Mouse (Mus musculus): ENCODE results near the gene Ret. TPM values are rescaled to one million over a fixed set of nuclear protein-coding genes. Genes with fewer than 3 reads are reported as not detected.

Gene Ret
- polyA plus RNA-seq, 1 experiment from 2014 or later = 26.7 TPM

- H3K9ac ChIP-seq = no peak overlapping the region
- no peak for ATAC-seq (ENCODE audit: low read depth)
- H3K4me3 ChIP-seq = no peak overlapping the region
- no peaks in the 10 kb centered on the region for H3K9me3 ChIP-seq
- H3K36me3 ChIP-seq = no peaks in the 10 kb centered on the region
- H3K4me1 ChIP-seq (replicated peaks) = no peaks in the 10 kb centered on the region
- no peak overlapping the region for H3K4me2 ChIP-seq
- no peaks in the 10 kb centered on the region for H3K27me3 ChIP-seq
- 95% methylated on average over 7 of the region's 7 CpGs for WGBS
- H3K27ac ChIP-seq (replicated peaks) = no peak overlapping the region
Measured at GRCm38 (mm10) chr6:118171386-118171785, 26.1 kb downstream of the Ret start.

GRCm38 (mm10) chr6:118168106-118168505 lies 29.4 kb downstream of the Ret start:
- Histone ChIP-seq H3K27ac (replicated peaks) (no peak overlapping the region), H3K9me3 (no peaks in the 10 kb centered on the region), H3K4me3 (no peak overlapping the region), H3K4me1 (replicated peaks) (no peaks in the 10 kb centered on the region), H3K27me3 (no peaks in the 10 kb centered on the region), H3K9ac (no peak overlapping the region), H3K36me3 (no peaks in the 10 kb centered on the region), H3K4me2 (no peak overlapping the region)
- ATAC-seq (ENCODE audit: low read depth) = no peak
- WGBS = 86% methylated on average over 14 of the region's 14 CpGs

GRCm38 (mm10) chr6:118167013-118167412 lies 30.5 kb downstream of the Ret start:
- no peaks in the 10 kb centered on the region for H3K9me3 ChIP-seq
- ATAC-seq (ENCODE audit: low read depth) = no peak
- H3K4me3 ChIP-seq = no peak overlapping the region
- no peak overlapping the region for H3K9ac ChIP-seq
- H3K27ac ChIP-seq (replicated peaks) = no peak overlapping the region
- H3K4me2 ChIP-seq = no peak overlapping the region
- no peaks in the 10 kb centered on the region for H3K4me1 ChIP-seq (replicated peaks)
- 94% methylated on average over 9 of the region's 9 CpGs for WGBS
- H3K27me3 ChIP-seq = no peaks in the 10 kb centered on the region
- no peaks in the 10 kb centered on the region for H3K36me3 ChIP-seq

- Histone ChIP-seq H3K4me2 (no peak overlapping the region), H3K9ac (no peak overlapping the region), H3K27me3 (no peaks in the 10 kb centered on the region), H3K4me1 (replicated peaks) (no peaks in the 10 kb centered on the region), H3K9me3 (no peaks in the 10 kb centered on the region), H3K27ac (replicated peaks) (no peak overlapping the region), H3K36me3 (no peaks in the 10 kb centered on the region), H3K4me3 (no peak overlapping the region)
- WGBS = 96% methylated on average over 1 of the region's 1 CpGs
- ATAC-seq (ENCODE audit: low read depth) = no peak
Measured at GRCm38 (mm10) chr6:118165516-118165915, 32.0 kb downstream of the Ret start.

GRCm38 (mm10) chr6:118164691-118165090 lies 32.8 kb downstream of the Ret start:
- ATAC-seq (ENCODE audit: low read depth) = no peak
- Histone ChIP-seq H3K4me1 (replicated peaks) (no peaks in the 10 kb centered on the region), H3K27me3 (no peaks in the 10 kb centered on the region), H3K36me3 (no peaks in the 10 kb centered on the region), H3K27ac (replicated peaks) (no peak overlapping the region), H3K4me3 (no peak overlapping the region), H3K9me3 (no peaks in the 10 kb centered on the region), H3K4me2 (no peak overlapping the region), H3K9ac (no peak overlapping the region)
- 73% methylated on average over 8 of the region's 8 CpGs for whole genome bisulfite sequencing

- WGBS = 93% methylated on average over 2 of the region's 2 CpGs
- Histone ChIP-seq H3K4me2 (no peak overlapping the region), H3K36me3 (no peaks in the 10 kb centered on the region), H3K4me1 (replicated peaks) (no peaks in the 10 kb centered on the region), H3K9ac (no peak overlapping the region), H3K27ac (replicated peaks) (no peak overlapping the region), H3K4me3 (no peak overlapping the region), H3K9me3 (no peaks in the 10 kb centered on the region), H3K27me3 (no peaks in the 10 kb centered on the region)
- no peak for ATAC-seq (ENCODE audit: low read depth)
Measured at GRCm38 (mm10) chr6:118163086-118163485, 34.4 kb downstream of the Ret start.

- Histone ChIP-seq H3K27ac (replicated peaks) (no peak overlapping the region), H3K36me3 (no peaks in the 10 kb centered on the region), H3K4me1 (replicated peaks) (no peaks in the 10 kb centered on the region), H3K4me3 (no peak overlapping the region), H3K4me2 (no peak overlapping the region), H3K9me3 (no peaks in the 10 kb centered on the region), H3K9ac (no peak overlapping the region), H3K27me3 (no peaks in the 10 kb centered on the region)
- WGBS = 91% methylated on average over 12 of the region's 12 CpGs
- no peak for ATAC-seq (ENCODE audit: low read depth)
Measured at GRCm38 (mm10) chr6:118162457-118163082, 34.9 kb downstream of the Ret start.

GRCm38 (mm10) chr6:118153091-118153490 lies 44.4 kb downstream of the Ret start:
- H3K36me3 ChIP-seq = no peaks in the 10 kb centered on the region
- no peak overlapping the region for H3K27ac ChIP-seq (replicated peaks)
- no peak overlapping the region for H3K4me2 ChIP-seq
- H3K9me3 ChIP-seq = no peaks in the 10 kb centered on the region
- WGBS = 83% methylated on average over 5 of the region's 5 CpGs
- no peaks in the 10 kb centered on the region for H3K4me1 ChIP-seq (replicated peaks)
- H3K27me3 ChIP-seq = no peaks in the 10 kb centered on the region
- no peak for ATAC-seq (ENCODE audit: low read depth)
- no peak overlapping the region for H3K9ac ChIP-seq
- H3K4me3 ChIP-seq = no peak overlapping the region

GRCm38 (mm10) chr6:118150988-118151387 lies 46.5 kb downstream of the Ret start:
- ATAC-seq (ENCODE audit: low read depth) = no peak
- H3K4me2 ChIP-seq = no peak overlapping the region
- H3K9me3 ChIP-seq = no peaks in the 10 kb centered on the region
- WGBS = 83% methylated on average over 8 of the region's 8 CpGs
- no peak overlapping the region for H3K4me3 ChIP-seq
- no peaks in the 10 kb centered on the region for H3K4me1 ChIP-seq (replicated peaks)
- no peak overlapping the region for H3K9ac ChIP-seq
- no peak overlapping the region for H3K27ac ChIP-seq (replicated peaks)
- H3K27me3 ChIP-seq = no peaks in the 10 kb centered on the region
- H3K36me3 ChIP-seq = no peaks in the 10 kb centered on the region

- Histone ChIP-seq H3K27me3 (no peaks in the 10 kb centered on the region), H3K36me3 (no peaks in the 10 kb centered on the region), H3K4me2 (no peak overlapping the region), H3K27ac (replicated peaks) (no peak overlapping the region), H3K9ac (no peak overlapping the region), H3K4me1 (replicated peaks) (no peaks in the 10 kb centered on the region), H3K4me3 (no peak overlapping the region), H3K9me3 (no peaks in the 10 kb centered on the region)
- 83% methylated on average over 2 of the region's 2 CpGs for WGBS
- ATAC-seq (ENCODE audit: low read depth) = no peak
Measured at GRCm38 (mm10) chr6:118150538-118150937, 47.0 kb downstream of the Ret start.

GRCm38 (mm10) chr6:118150128-118150527 lies 47.4 kb downstream of the Ret start:
- WGBS = 78% methylated on average over 4 of the region's 4 CpGs
- Histone ChIP-seq H3K27me3 (no peaks in the 10 kb centered on the region), H3K4me3 (no peak overlapping the region), H3K4me2 (no peak overlapping the region), H3K9me3 (no peaks in the 10 kb centered on the region), H3K36me3 (no peaks in the 10 kb centered on the region), H3K9ac (no peak overlapping the region), H3K27ac (replicated peaks) (no peak overlapping the region), H3K4me1 (replicated peaks) (no peaks in the 10 kb centered on the region)
- no peak for ATAC-seq (ENCODE audit: low read depth)

GRCm38 (mm10) chr6:118140961-118141360 lies 56.6 kb downstream of the Ret start:
- Histone ChIP-seq H3K4me1 (replicated peaks) (peaks cover 10% of the 10 kb centered on the region), H3K9ac (no peak overlapping the region), H3K4me2 (no peak overlapping the region), H3K4me3 (no peak overlapping the region), H3K27me3 (no peaks in the 10 kb centered on the region), H3K9me3 (no peaks in the 10 kb centered on the region), H3K27ac (replicated peaks) (no peak overlapping the region), H3K36me3 (no peaks in the 10 kb centered on the region)
- 86% methylated on average over 6 of the region's 6 CpGs for WGBS
- ATAC-seq (ENCODE audit: low read depth) = no peak

Measured in neural tube, embryonic 13.5 days (tissue).